Mouse (Mus musculus) left cerebral cortex, adult 2 months (tissue): Measurements from ENCODE around the gene Ralgapa1. TPM values are rescaled to one million over a fixed set of nuclear protein-coding genes. Genes with fewer than 3 reads are reported as not detected.
A peak's percentile ranks its signal among the peaks of the same experiment; 100 is the strongest.

Experiments
- DNase-seq, 2 experiments: peaks; one replicate each; pipeline ENCODE4 v3.0.0; 2021 to 2022; ENCODE audit warnings: low spot score in 2 of 2, mixed read lengths in 1 of 2; ENCODE audit errors: extremely low spot score in 1 of 2
- H3K27ac ChIP-seq: fragments of 200-600 bp; 2 replicates; pipeline ENCODE4 v1.8.1; 2022
- H3K4me3 ChIP-seq: fragments of 200-600 bp; 2 replicates; pipeline ENCODE4 v1.8.1; 2022
- CTCF ChIP-seq: fragments of 200-600 bp; IDR thresholded peaks from 2 replicates; pipeline ENCODE4 v1.8.1; 2022; ENCODE audit warnings: antibody characterized with exemption, mild to moderate bottlenecking, moderate library complexity
- intact Hi-C: fragments of 180-260 bp; cut with DNase I; formaldehyde crosslinking; loops from one replicate; pipeline ENCODE4 v1.15.1; 2025
- total RNA-seq, 2 experiments: library from RNA; stranded (reverse); gene quantifications; 2 replicates each; pipeline ENCODE4 v1.2.3; 2021

The Ralgapa1 gene
- total RNA-seq, 2 experiments from 2014 or later, result 132 to 133 TPM

- intact Hi-C loops, result no loop called here
- H3K4me3 ChIP-seq, result no peak overlapping the region
- DNase-seq, result no peak
- TF ChIP-seq CTCF, result no peak; the same call in 1 of the 2 replicates
- H3K27ac ChIP-seq, result no peak overlapping the region
Observed at GRCm38 (mm10) chr12:55573089-55573488, 247.9 kb downstream of the Ralgapa1 start.

GRCm38 (mm10) chr12:55571661-55572060 is 249.3 kb downstream of the Ralgapa1 start:
- DNase-seq, result no peak
- TF ChIP-seq CTCF, result no peak
- H3K27ac ChIP-seq, result no peak overlapping the region
- intact Hi-C loops, result no loop called here
- no peak overlapping the region for H3K4me3 ChIP-seq

- Histone ChIP-seq H3K27ac (no peak overlapping the region), H3K4me3 (no peak overlapping the region)
- intact Hi-C loops, result no loop called here
- TF ChIP-seq CTCF, result no peak
- DNase-seq, result no peak
Observed at GRCm38 (mm10) chr12:55571181-55571580, 249.8 kb downstream of the Ralgapa1 start.

GRCm38 (mm10) chr12:55570646-55571045 is 250.3 kb downstream of the Ralgapa1 start:
- Histone ChIP-seq H3K27ac (no peak overlapping the region), H3K4me3 (no peak overlapping the region)
- DNase-seq, result no peak
- no peak for TF ChIP-seq CTCF
- intact Hi-C loops, result no loop called here

- Histone ChIP-seq H3K27ac (no peak overlapping the region), H3K4me3 (no peak overlapping the region)
- intact Hi-C loops, result no loop called here
- TF ChIP-seq CTCF, result no peak
- no peak for DNase-seq
Observed at GRCm38 (mm10) chr12:55569676-55570075, 251.3 kb downstream of the Ralgapa1 start.

GRCm38 (mm10) chr12:55568466-55568865 is 252.5 kb downstream of the Ralgapa1 start:
- no peak for TF ChIP-seq CTCF
- Histone ChIP-seq H3K4me3 (no peak overlapping the region), H3K27ac (no peak overlapping the region)
- intact Hi-C loops, result no loop called here
- no peak for DNase-seq

- intact Hi-C loops, result no loop called here
- Histone ChIP-seq H3K27ac (no peak overlapping the region), H3K4me3 (no peak overlapping the region)
- DNase-seq, result no peak
- TF ChIP-seq CTCF, result no peak
Observed at GRCm38 (mm10) chr12:55566837-55567236, 254.1 kb downstream of the Ralgapa1 start.

GRCm38 (mm10) chr12:55565867-55566266 is 255.1 kb downstream of the Ralgapa1 start:
- H3K27ac ChIP-seq, result no peak overlapping the region
- no peak for DNase-seq
- H3K4me3 ChIP-seq, result no peak overlapping the region
- no peak; the same call in 1 of the 2 replicates for TF ChIP-seq CTCF
- intact Hi-C loops, result no loop called here

- DNase-seq, result no peak
- intact Hi-C loops, result no loop called here
- TF ChIP-seq CTCF, result no peak
- no peak within 1 kb of the TSS for H3K4me3 ChIP-seq
- no peak within 1 kb of the TSS for H3K27ac ChIP-seq
Observed at GRCm38 (mm10) chr12:55565206-55565605, 255.8 kb downstream of the Ralgapa1 start, which contains the start of gene Aldoart2. Gene Aldoart2 (plus strand): TSS chr12:55565239.

GRCm38 (mm10) chr12:55564187-55564963 is 256.6 kb downstream of the Ralgapa1 start:
- Histone ChIP-seq H3K27ac (no peak overlapping the region), H3K4me3 (no peak overlapping the region)
- DNase-seq, result no peak
- intact Hi-C loops, result no loop called here
- no peak; the same call in 1 of the 2 replicates for TF ChIP-seq CTCF

- Histone ChIP-seq H3K27ac (no peak overlapping the region), H3K4me3 (no peak overlapping the region)
- no peak for TF ChIP-seq CTCF
- intact Hi-C loops, result no loop called here
- DNase-seq, result no peak
Observed at GRCm38 (mm10) chr12:55563742-55564141, 257.2 kb downstream of the Ralgapa1 start.

- Histone ChIP-seq H3K27ac (no peak overlapping the region), H3K4me3 (peak overlapping the region; percentile 14; the same call in 1 of the 2 replicates)
- intact Hi-C loops, result no loop called here
- no peak for TF ChIP-seq CTCF
- DNase-seq, result no peak
Observed at GRCm38 (mm10) chr12:55560025-55560690, 260.8 kb downstream of the Ralgapa1 start.
